Mouse (Mus musculus) kidney, adult 2 months (tissue): ENCODE measurements around the gene Chtf18.

Experiments
- CTCF ChIP-seq: fragments of 200-500 bp; conservative IDR thresholded peaks from 2 replicates; pipeline ENCODE4 v1.5.1; 2011; ENCODE audit warnings: low read depth, mild to moderate bottlenecking, control low read depth, low read length, moderate library complexity, mixed read lengths; ENCODE audit not compliant: insufficient read depth, insufficient read length
- POLR2A ChIP-seq: fragments of 200-500 bp; IDR thresholded peaks from one replicate; pipeline ENCODE4 v1.6.1; 2011; ENCODE audit warnings: low read depth, low read length, control low read depth

DNA sequence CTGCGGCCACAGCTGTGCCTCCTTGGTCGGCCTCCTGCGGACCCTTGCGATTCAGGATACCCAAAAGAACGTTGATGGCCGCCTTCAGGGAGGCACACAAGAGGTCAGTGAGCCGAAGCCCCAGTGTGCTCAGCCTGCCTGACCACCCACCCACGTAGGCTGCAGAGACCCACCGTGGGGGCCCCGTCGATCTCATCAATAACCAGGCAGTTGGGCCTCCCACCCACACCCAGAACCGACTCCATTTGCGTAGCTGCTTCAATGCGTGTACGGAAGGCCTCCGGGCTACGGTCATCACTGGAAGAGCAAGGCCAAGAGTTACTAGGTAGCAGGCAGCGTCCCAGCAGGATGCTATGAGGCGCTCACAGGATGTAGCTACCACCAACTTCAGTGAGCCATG is 3.7 kb downstream of the Chtf18 start:
- TF ChIP-seq CTCF (no peak), POLR2A (no peak)
